Mouse (Mus musculus) B cell, adult 62 days (primary cell): ENCODE results near the gene Smim11. TPM values are rescaled to one million over a fixed set of nuclear protein-coding genes. Genes with fewer than 3 reads are reported as not detected.

ENCODE experiments used
- total RNA-seq: library from RNA; stranded (reverse); gene quantifications from 4 replicates; pipeline ENCODE4 v1.2.4, GENCODE M21; 2023

Gene Smim11
- 16.0 to 25.4 TPM (median 24.3 TPM) in 4 replicates for total RNA-seq

GRCm38 (mm10) chr16:92300649-92301411, at the start of gene Smim11:
Gene Smim11 (plus strand): TSS chr16:92301286.

GRCm38 (mm10) chr16:92292101-92292500, 9.0 kb upstream of the Smim11 start, which contains the start of gene Kcne2:
Gene Kcne2 (plus strand): TSS chr16:92292389.

GRCm38 (mm10) chr16:92321341-92321740, 20.3 kb downstream of the Smim11 start, which contains the start of gene Fam243:
Gene Fam243 (minus strand): TSS chr16:92321441.

GRCm38 (mm10) chr16:92359229-92359628, 58.1 kb downstream of the Smim11 start, which contains the start of gene Kcne1:
Gene Kcne1 (minus strand): TSS chr16:92359468.

Other genes with a start within 250 kb of the Smim11 start
- gene Mrps6, start 243.0 kb upstream of the Smim11 start, total RNA-seq, result 8.5 to 10.6 TPM (median 9.3 TPM) in 4 replicates
- not detected in 4 replicates for gene Gm49711, start 243.0 kb upstream of the Smim11 start, total RNA-seq
- gene Slc5a3, start 243.0 kb upstream of the Smim11 start, total RNA-seq, result 3.1 to 4.6 TPM (median 3.9 TPM) in 4 replicates
- gene Kcne2, start 8.9 kb upstream of the Smim11 start, total RNA-seq, result not detected in 4 replicates
- gene Fam243, start 20.2 kb downstream of the Smim11 start, total RNA-seq, result not detected in 4 replicates
- gene Kcne1, start 58.2 kb downstream of the Smim11 start, total RNA-seq, result not detected in 4 replicates
- 5.7 to 8.5 TPM (median 8.3 TPM) in 4 replicates for gene Rcan1, start 169.6 kb downstream of the Smim11 start, total RNA-seq
- gene Clic6, start 184.4 kb downstream of the Smim11 start, total RNA-seq, result not detected in 4 replicates